Mouse (Mus musculus): Measurements from ENCODE around the gene Mia3.

Mia3 gene

DNA sequence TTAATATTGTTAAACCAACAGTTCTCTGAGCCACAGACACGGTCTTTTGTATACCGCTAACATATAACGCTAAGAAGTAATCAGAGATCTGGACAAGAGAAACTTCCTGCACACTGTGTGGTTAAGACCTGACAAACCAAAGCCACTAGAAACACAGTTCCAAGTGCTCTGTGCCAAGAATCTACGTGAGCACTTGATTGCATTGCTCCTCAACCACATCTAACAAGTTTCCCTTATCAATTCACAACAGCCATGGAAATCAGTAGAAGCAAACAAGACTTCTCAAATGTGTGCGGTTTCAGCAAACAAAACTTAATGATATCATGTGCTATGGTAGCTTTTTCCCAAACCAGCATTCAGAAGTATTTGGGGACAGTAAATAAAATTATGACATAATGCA lies 7.1 kb downstream of the Mia3 start:
- TF ChIP-seq GATA4 (IDR thresholded peaks at IDR 0.05; ENCODE audit: insufficient replicate concordance, low read length): no peak

DNA sequence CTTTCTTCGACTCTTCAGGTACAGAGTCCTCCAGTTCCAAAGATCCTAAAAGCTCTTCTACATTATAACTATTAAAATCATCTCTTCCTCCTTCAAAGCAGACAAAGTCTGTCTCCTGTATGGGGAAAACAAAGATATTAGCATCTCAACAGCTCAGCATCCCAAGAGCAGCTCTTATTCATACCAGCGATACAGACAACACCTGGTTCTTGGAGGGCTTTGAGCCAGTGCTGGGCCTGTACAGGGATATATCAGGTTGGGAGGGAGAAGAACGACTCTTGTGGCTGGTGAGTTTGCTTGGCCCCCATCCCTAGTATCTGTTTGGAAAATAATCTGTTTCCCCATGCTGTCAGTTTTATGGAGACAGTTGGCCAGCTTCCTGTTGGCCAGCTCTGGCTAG lies 10.5 kb downstream of the Mia3 start:
- no peak for TF ChIP-seq GATA4 (IDR thresholded peaks at IDR 0.05; ENCODE audit: insufficient replicate concordance, low read length)

DNA sequence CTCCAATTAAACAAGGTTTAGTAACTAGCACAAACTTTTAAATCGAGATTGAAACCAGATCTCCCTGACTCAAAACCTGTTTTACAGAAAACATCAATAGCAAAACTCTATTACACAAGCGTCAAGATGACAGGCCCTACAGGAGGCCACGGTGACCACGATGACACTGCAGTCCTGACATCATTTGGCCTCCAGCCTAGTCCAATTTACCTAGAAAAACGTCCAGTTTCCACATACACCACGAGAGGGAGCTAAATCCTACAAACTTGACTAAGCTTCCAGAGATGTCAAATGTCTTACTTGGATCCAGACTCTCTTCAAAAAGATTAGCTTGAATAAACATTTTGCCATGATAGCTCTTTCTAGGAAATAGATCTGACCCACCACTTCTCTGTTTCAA lies 19.5 kb downstream of the Mia3 start:
- TF ChIP-seq GATA4 (IDR thresholded peaks at IDR 0.05; ENCODE audit: insufficient replicate concordance, low read length): no peak

DNA sequence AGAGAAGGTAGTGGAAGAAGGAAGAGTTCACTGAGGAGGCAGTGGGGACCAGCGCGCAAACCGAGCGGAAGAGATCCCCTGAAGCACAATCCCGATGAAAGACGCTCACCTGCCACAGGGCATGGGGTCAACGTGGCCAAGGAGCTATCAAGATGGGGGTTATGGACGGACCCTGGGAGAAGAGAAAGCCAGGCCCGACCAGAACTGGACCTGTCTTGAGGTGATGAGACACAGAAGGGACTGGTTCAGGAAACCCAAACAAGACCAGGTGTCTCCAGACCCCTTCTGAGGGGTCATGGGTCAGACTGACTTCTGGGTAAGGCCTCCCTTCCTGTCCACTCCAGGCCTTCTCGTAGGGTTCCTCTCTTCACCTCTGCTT lies 23.5 kb downstream of the Mia3 start:
- TF ChIP-seq GATA4 (IDR thresholded peaks at IDR 0.05; ENCODE audit: insufficient replicate concordance, low read length): no peak

DNA sequence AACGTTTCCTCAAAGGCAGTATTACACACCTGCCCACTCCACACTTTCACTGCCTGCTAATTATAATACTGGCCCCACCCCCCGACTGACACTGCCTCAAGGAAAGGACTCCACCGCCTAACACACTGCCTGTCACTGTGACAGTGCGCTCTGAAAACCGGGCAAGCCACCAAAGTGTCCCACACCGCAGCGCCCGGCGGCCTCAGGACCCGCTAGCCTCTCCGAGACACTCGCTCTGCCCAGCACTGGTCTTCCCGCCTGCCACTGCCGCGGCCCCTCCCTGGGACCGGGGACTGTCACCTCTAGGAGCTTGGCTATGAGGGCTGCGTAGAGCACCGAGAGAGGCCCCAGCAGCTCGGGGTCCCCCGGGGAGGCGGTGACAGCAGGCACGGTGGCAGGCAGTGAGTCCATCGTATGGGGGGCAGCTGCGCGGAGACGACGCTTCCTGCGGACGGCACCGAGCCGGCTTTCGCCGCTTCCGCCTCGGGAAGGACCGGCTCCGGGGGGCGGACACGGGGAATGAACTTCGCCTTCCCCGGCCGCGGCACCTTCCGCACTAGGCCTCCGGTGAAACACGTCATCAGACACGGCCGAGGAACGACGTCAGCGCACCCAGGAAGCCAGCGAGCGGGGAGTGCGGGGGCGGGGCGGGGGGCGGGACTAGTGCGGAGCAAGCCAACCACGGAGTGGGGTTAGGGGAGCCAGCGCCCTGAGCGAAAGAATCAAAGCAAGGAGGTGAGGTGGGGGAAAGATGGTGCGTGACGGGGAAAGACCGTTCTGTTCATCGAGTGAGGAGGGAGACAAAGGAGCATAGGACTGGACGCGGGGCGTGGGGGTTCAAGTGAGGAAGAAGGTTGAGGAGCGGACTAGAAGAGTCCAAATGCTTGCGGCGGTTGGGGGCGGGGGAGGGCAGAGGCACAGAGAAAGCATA lies 24.2 kb downstream of the Mia3 start:
- no peak for TF ChIP-seq GATA4 (IDR thresholded peaks at IDR 0.05; ENCODE audit: insufficient replicate concordance, low read length)

DNA sequence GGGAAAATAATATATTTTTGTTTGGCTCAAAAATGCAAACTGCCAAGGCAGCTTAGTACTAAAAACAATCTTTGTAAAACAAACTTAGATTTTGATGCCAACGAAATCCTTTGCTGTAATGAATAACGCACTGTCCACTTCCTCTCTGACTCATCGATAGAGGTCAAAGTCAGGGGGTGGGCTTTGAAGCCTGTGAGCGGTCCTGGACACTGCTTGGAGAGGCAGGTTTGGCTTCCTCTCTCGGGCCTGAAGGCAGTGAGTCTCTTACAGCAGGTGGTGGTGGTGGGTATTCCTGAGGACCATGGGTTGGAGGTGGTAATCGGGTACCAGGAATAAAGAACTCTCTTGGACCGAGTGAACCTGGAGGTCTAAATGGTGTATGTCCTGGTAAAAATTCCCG lies 42.2 kb downstream of the Mia3 start:
- no peak for TF ChIP-seq GATA4 (IDR thresholded peaks at IDR 0.05; ENCODE audit: insufficient replicate concordance, low read length)

DNA sequence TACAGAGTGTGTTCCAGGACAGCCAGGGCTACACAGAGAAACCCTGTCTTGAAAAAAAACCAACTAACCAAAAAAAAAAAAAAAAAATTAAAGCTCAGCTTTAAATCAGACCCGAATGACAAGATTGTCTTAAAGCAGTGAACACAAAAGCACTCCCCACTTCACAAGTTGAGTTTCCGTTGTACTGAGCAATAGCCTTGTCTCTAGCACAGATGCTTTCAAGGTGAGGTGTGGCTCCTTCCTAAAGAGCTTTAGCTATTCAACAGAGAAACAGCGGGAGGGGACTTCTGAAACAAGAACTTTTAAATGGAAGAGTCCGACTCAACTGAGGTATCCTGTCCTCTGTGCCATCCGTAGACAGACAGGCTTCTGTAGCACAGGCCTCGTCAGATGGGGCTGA lies 44.9 kb downstream of the Mia3 start:
- TF ChIP-seq GATA4 (IDR thresholded peaks at IDR 0.05; ENCODE audit: insufficient replicate concordance, low read length): no peak

DNA sequence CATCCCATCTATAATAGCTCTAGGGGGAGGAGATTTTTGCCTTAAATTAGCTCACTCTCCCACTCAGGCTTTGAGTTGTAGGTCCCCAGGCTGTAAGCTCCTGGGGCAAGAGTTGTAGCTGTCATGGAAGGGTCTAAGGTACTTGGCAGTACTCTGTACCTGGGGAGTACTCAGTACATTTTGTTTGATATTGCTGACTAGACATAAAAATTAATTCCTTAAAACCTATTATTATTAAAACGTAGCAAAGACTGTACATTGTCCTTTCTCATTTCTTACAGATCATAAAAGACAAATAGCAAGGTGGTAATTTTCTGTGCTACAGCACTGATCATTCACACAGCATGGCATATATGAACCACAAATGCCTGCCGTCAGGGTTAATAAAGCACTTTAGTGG lies 45.4 kb downstream of the Mia3 start:
- TF ChIP-seq GATA4 (IDR thresholded peaks at IDR 0.05; ENCODE audit: insufficient replicate concordance, low read length): no peak

DNA sequence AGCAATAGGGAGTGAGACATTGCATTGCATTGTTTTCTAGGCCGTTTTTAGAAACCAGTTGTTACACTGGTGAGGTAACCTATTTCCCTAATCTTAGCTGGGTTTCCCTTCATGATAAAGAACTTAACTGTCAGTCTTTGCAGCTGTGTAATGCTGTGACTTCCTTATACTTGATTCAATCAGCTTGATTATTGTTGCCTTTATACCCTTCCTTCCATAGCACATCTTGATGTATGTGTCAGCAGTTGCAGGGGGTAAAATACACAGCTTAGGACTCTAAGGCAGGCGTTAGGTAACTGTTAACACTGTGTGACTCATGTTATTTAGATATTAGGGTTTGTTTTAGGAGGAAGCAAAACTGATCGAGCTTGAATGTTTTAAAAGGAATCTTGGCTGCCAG lies 48.6 kb downstream of the Mia3 start:
- no peak for TF ChIP-seq GATA4 (IDR thresholded peaks at IDR 0.05; ENCODE audit: insufficient replicate concordance, low read length)

DNA sequence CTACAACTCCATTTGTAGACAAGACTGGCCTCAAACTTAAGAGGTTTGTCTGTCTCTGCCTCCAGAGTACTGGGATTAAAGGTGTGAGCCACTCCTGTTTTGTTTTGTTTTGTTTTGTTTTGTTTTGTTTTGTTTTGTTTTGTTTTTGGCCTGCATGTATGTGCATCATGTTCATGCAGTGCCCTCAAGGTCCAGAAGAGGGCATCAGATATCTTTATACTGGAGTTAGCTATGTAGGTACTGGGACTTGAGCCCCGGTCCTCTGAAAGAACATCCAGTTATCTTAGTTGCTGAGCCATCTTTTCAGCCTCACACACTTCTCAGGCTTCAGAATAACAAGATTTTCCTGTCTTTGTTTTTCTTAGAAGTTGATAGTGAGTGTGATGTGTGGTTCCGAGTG lies 53.6 kb downstream of the Mia3 start:
- no peak for TF ChIP-seq GATA4 (IDR thresholded peaks at IDR 0.05; ENCODE audit: insufficient replicate concordance, low read length)

DNA sequence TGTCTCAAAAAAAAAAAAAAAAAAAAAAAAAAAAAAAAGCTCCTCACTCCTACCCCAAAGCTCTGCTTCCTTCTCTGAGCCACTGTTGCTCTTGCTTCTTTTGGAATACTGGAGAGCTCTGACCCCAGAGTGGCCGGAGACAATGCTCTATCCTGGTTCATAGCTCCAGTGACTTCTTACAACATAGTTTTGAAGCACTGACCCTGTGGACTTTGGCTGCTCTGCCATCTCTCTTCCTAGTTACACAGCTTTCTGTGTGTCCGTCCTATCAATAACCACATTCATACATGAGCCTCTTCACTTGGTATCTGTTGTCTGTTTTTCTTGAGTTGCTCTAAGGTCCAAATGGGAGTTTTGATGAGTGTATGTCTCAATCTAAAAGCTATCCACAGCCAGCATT lies 57.3 kb downstream of the Mia3 start:
- TF ChIP-seq GATA4 (IDR thresholded peaks at IDR 0.05; ENCODE audit: insufficient replicate concordance, low read length): no peak

DNA sequence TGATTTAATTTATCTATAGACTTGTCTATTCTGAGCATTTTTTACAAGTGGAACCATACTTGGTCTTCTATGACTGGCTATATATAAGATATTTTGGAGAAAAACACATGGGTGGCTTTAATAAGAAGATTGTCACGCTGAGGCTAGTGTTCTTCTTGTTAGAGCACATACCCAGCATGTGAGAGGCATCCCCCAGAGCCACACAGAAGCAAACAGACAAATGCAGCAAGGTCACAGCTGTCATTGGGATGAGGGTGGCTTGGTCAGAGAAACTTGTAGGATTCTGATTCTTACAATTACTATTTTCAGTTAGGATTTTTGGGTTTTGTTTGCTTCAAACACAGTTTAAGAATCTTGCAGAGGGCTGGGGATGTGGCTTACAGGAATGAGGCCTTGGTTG lies 60.9 kb downstream of the Mia3 start:
- TF ChIP-seq GATA4 (IDR thresholded peaks at IDR 0.05; ENCODE audit: insufficient replicate concordance, low read length): no peak

DNA sequence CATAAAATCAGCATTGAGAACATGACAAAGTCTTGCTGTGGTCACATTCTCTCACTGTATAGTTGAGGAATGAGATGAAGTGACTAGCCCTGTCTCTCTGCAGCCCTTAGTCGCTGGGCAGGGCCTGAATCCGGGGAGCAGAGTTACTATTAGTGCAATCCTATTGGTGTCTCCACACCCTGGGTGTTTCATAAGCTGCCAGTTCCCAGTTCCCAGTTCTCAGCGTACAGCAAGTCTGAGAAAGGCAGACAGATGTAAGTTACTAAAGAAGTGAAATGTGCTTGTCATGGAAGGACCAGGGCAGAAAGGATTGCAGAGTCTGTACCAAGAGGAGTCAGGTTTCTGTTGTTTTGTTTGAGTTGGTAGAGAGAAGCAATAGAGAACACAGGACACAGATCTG lies 61.8 kb downstream of the Mia3 start:
- TF ChIP-seq GATA4 (IDR thresholded peaks at IDR 0.05; ENCODE audit: insufficient replicate concordance, low read length): no peak

DNA sequence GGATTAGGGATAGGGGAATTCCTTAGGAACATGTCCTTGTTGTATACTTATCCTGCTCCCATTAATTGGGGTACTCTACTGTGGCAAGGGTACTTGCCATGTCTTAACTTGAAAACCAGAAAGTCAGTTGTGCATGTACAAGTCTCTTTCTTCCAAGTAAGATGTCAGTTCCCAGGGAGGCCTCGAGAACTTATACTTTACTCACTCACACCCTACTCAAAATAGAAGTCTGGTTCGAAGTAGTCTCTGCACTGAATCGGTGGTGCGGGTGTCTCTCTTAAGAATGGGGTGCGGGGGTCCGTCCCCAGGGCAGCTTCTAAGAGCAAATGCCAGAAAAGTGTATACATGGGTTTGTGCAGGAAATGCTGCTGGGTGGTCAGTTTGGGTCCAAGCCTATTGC lies 70.2 kb downstream of the Mia3 start:
- no peak for TF ChIP-seq GATA4 (IDR thresholded peaks at IDR 0.05; ENCODE audit: insufficient replicate concordance, low read length)

DNA sequence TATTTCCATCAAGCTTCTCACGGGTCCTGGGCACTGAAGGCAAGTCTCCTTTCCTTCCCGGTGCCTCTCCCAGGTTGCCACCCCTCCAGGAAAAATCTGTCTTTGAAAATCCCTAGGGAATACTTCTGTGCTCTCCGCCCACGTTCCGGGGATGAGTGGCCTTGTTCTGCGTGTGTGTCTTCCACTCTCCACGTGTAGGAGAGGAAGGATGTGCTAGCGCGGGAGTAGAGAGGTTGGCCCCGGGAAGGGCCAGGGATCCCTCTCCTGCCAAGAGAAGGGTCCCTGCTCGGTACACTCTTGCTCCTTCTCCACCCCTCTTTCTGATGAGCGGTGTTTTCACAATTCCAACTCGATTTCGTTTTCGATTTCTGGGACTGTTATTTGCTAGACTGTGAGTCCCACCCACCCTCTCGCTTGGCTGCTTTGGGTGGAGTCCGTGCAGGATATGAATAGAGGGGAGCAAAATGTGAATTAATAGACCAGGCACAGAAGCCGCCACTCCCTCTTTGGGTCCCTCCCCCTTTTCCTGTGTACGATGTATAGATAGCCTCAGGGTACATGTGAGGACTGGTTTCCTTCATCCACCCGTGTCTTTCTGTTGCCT lies 71.4 kb downstream of the Mia3 start:
- TF ChIP-seq GATA4 (IDR thresholded peaks at IDR 0.05; ENCODE audit: insufficient replicate concordance, low read length): no peak

DNA sequence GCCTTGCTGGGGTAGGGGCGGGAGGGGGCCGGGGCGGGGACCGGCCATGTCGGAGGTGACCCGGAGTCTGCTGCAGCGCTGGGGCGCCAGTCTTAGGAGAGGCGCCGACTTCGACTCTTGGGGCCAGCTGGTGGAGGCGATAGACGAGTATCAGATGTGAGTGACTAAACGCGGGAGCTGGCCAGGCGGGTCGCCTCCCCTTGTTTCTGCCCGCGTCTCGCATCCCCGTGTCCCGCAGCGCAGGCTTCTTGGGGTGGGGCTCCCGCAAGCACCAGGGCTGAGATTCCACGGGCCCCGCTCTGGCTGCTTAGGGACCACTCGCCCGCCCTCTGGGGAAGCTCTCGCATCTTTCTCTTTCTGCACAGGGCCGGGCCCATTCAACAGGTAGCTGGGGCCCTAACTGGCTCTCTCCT lies 71.9 kb downstream of the Mia3 start:
- no peak for TF ChIP-seq GATA4 (IDR thresholded peaks at IDR 0.05; ENCODE audit: insufficient replicate concordance, low read length)
